Mouse (Mus musculus) 3T3-L1 (cell line): ENCODE measurements around the gene Gm438.
"Not testable (repeated sequence)": the region's sequence is repeated elsewhere in the genome, so short reads cannot be mapped to it uniquely, and the experiment has no call there.

Experiments used
- DNase-seq: peaks from one replicate; pipeline ENCODE4 v3.0.0-alpha.2; 2015; ENCODE audit warnings: low read depth, low spot score

Gene Gm438

DNA sequence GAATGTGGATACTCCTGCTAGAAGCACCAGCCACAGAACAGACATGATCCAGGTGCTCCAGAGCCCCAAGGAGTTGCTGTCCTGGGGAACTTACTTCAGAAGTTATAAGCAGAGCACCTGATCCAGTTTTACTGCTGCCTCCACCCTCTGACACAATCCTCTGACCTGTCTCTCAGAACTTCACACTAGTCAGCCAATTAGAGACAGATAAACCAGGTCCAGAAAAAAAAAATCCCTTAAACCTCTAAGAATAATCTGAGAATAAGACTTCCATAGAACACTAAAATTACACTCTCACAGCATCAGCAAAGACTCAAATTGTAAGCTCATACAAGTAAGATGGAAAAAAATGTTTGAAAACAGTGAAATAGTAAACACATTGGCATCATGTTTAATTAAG lies at the start of gene Gm438:
TSS of gene Gm438 (minus strand) at position 101 of the 400 bp plus-strand sequence.
- DNase-seq: no peak

DNA sequence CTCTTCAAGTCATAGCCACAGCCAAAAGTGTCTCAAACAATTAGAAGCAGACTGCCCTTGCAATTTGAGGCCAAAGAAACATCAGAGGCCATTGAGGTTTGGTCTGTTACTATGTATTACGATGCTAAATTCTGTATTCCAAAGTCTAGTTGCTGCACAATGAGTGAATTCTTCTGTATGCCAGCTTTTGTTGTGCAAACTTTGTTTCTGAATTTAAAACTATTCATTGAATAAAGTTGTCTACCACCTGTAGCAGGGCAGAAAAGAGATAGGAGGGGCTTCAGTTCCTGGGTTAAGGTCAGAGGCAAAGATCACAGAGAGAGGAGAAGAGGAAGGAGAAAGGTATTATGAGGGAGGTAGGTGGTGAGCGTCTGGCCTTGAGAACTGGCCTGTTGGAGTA lies 38.3 kb upstream of the Gm438 start:
- DNase-seq: no peak

DNA sequence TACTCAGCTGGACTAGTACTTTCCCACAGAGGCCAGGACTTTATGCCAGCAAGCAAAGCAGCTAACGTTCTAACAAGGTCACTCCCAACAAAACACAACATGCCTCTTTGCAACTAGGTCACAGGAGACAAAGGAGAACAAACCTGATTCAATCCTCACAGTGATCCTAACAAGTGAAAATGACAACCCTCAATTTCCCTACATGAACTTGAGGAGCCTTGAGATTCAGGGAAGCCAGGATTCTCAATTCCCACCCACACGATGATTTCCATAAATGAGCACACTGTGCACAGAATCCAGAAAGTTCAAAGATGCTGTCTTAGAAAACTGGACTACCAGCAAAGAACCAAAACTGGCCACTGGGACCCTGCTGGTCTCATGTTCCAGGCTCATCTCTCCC lies 37.6 kb upstream of the Gm438 start:
- no peak for DNase-seq

DNA sequence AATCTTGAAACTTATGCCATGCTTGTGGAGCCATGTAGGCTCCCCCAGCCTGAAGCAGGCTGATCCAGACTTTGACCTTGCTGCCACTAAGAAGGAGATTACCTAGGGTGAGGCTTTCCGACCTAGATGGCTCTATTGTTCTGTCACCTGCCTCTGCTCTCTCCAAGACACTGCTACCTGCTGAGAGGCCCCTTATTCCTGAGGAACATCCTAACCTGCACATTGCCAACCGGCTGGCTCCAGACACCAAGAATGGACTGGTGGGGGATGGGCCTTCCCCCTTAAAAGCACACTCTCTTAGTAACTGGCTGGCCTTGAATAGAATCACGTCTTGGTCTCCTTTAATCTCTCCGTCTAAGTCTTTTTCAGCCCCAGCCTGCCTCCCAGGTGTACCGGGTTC lies 20.8 kb upstream of the Gm438 start:
- not testable (repeated sequence) for DNase-seq

- DNase-seq: no peak
These were observed 17.2 kb upstream of the Gm438 start for GRCm38 (mm10) chr4:144803633-144804032.

DNA sequence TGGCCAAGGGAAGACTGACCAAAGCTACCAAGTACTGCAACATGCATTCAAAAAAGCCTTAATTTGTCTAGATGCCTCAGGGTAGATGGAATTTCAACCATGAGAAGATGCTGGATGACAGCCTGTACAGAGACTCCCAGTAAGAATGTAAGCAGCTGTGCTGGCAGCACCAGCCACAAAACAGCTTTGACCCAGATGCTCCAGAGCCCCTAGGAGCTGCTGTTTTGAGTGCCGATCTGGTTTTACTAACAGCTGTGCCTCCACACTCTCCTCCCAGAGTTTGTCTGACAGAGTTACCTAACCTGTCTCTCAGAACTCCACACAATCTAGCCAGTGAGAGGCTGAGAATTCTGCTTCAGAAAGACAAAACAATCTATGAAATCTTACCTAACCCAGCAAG lies 3.8 kb upstream of the Gm438 start:
- DNase-seq: no peak

DNA sequence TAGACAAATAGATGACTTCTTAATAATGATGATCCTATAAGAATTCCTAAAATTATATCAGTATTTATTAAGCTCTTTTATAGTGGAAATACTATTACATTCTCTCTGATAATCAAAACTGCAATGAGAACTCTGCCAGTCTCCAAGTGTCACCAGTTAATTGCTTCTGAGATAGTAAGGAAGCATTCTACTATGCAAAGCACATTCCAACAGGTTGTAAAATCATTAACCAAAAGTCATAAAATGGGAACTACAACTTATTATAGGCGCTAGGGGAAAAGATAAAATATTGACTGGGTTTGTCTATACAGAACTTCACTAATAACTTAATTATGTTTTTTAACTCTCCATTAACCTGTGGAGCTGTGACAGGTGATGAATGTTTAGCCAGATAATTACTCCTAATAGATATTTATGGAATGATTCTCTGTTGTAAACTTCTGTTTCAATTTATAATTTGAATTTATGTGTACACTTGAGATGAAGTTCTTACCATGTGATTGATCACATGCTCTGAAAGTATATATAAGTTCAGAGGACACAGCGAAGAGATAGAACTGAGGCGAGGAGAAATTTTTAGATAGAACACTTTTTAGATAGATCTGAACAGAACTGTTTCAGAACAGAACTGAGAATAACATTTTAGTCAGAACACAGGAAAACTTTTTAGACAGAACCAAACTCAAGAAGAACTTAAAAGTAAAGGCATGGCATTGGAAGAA lies 3.7 kb downstream of the Gm438 start:
- no peak for DNase-seq

DNA sequence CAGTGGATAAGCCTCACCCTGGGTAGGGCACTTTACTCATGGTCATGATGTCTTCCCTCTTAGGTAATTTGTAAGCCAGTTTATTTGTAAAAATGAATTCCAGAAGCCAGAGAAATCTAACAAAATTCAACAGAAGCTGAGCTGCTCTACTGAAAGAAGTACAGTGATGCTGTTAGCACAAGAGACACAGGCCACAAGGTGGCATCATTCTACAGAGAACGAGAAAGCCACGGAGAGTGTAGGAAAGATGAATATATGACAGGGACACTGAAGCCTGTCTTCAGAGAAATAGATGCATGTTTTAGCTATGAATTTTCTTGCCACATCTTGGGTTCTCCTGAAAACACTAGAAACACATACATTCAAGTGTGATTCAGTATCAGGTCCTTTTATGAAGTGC lies 20.7 kb downstream of the Gm438 start:
- DNase-seq: peak; percentile 58

- no peak for DNase-seq
These were observed 37.2 kb downstream of the Gm438 start for GRCm38 (mm10) chr4:144749139-144749538.
